Mouse (Mus musculus) neural tube, embryonic 13.5 days (tissue): ENCODE data around the gene Cdh11. TPM values are rescaled to one million over a fixed set of nuclear protein-coding genes. Genes with fewer than 3 reads are reported as not detected.
"Not testable (repeated sequence)": the region's sequence is repeated elsewhere in the genome, so short reads cannot be mapped to it uniquely, and the experiment has no call there.

Experiments used
- ATAC-seq: fragments of 200-750 bp; cut with Nextera tagmentation; 2 replicates; pipeline ENCODE4 v1.8.0; 2017; ENCODE audit warnings: low read depth, mild to moderate bottlenecking, moderate TSS enrichment, moderate library complexity
- H3K27ac ChIP-seq: fragments of 300-500 bp; sonication (generic); replicated peaks from 2 replicates; pipeline ENCODE4 v1.5.1; 2015; ENCODE audit warnings: moderate library complexity, mild to moderate bottlenecking, inconsistent platforms
- H3K27me3 ChIP-seq: fragments of 300-500 bp; sonication (generic); 2 replicates; pipeline ENCODE4 v1.6.1; 2015; ENCODE audit warnings: mild to moderate bottlenecking, inconsistent platforms
- H3K36me3 ChIP-seq: fragments of 300-500 bp; sonication (generic); 2 replicates; pipeline ENCODE4 v1.6.1; 2015; ENCODE audit warnings: mild to moderate bottlenecking, inconsistent platforms
- H3K4me1 ChIP-seq: fragments of 300-500 bp; sonication (generic); replicated peaks from 2 replicates; pipeline ENCODE4 v1.6.1; 2015; ENCODE audit warnings: inconsistent platforms
- H3K4me2 ChIP-seq: fragments of 300-500 bp; sonication (generic); 2 replicates; pipeline ENCODE4 v1.6.1; 2015; ENCODE audit warnings: inconsistent platforms, mild to moderate bottlenecking, moderate library complexity
- H3K4me3 ChIP-seq: fragments of 300-500 bp; sonication (generic); 2 replicates; pipeline ENCODE4 v1.5.1; 2015; ENCODE audit warnings: mild to moderate bottlenecking, inconsistent platforms
- H3K9ac ChIP-seq: fragments of 300-500 bp; sonication (generic); 2 replicates; pipeline ENCODE4 v1.6.1; 2015; ENCODE audit warnings: moderate library complexity, mild to moderate bottlenecking, inconsistent platforms
- H3K9me3 ChIP-seq: fragments of 300-500 bp; sonication (generic); 2 replicates; pipeline ENCODE4 v1.6.1; 2016; ENCODE audit warnings: inconsistent platforms
- WGBS: fragments of 180-500 bp; shearing (Covaris S2); methylation state at CpG from one replicate; pipeline ENCODE4 v1.1.7; 2015; 5-methylcytosine and 5-hydroxymethylcytosine counted together
- polyA plus RNA-seq: library from polyadenylated mRNA; unstranded; fragments of >200 nt; fragmentation: Nextera tagmentation; extraction: Ambion mirVana; gene quantifications from 2 replicates; pipeline ENCODE4 v1.2.1, GENCODE M21; 2015

Gene Cdh11
- polyA plus RNA-seq, 1 experiment from 2014 or later: 59.5 TPM

- ATAC-seq: no peak
- H3K27me3 ChIP-seq: no peaks in the 10 kb centered on the region
- H3K27ac ChIP-seq: no peak overlapping the region
- peaks cover 19% of the 10 kb centered on the region for H3K4me1 ChIP-seq
- no peak overlapping the region for H3K4me2 ChIP-seq
- H3K9me3 ChIP-seq: no peaks in the 10 kb centered on the region
- H3K9ac ChIP-seq: no peak overlapping the region
- H3K4me3 ChIP-seq: no peak overlapping the region
- WGBS: 39% methylated on average over 1 of the region's 1 CpGs
- H3K36me3 ChIP-seq: no peaks in the 10 kb centered on the region
These were observed 85.2 kb downstream of the Cdh11 start for GRCm38 (mm10) chr8:102700245-102700644.

- no peak overlapping the region for H3K4me2 ChIP-seq
- H3K27ac ChIP-seq: no peak overlapping the region
- ATAC-seq: peak; percentile 61; the same call in 1 of the 2 replicates
- H3K4me3 ChIP-seq: no peak overlapping the region
- no peaks in the 10 kb centered on the region for H3K36me3 ChIP-seq
- 23% methylated on average over 11 of the region's 11 CpGs for WGBS
- peaks cover 19% of the 10 kb centered on the region for H3K4me1 ChIP-seq
- no peaks in the 10 kb centered on the region for H3K27me3 ChIP-seq
- no peaks in the 10 kb centered on the region for H3K9me3 ChIP-seq
- no peak overlapping the region for H3K9ac ChIP-seq
These were observed 87.1 kb downstream of the Cdh11 start for GRCm38 (mm10) chr8:102698232-102698837.

GRCm38 (mm10) chr8:102693465-102693864 is 92.0 kb downstream of the Cdh11 start:
- H3K27me3 ChIP-seq: no peaks in the 10 kb centered on the region
- no peak overlapping the region for H3K9ac ChIP-seq
- ATAC-seq: no peak
- no peak overlapping the region for H3K27ac ChIP-seq
- H3K4me3 ChIP-seq: no peak overlapping the region
- H3K4me2 ChIP-seq: no peak overlapping the region
- WGBS: 54% methylated on average over 1 of the region's 1 CpGs
- H3K4me1 ChIP-seq: peaks cover 9% of the 10 kb centered on the region
- H3K36me3 ChIP-seq: no peaks in the 10 kb centered on the region
- H3K9me3 ChIP-seq: no peaks in the 10 kb centered on the region

- ATAC-seq, H3K27me3 ChIP-seq, H3K36me3 ChIP-seq, H3K4me1 ChIP-seq, H3K9me3 ChIP-seq, H3K4me3 ChIP-seq, H3K9ac ChIP-seq: not testable (repeated sequence)
- H3K27ac ChIP-seq: peak overlapping the region; percentile 33; the same call in 1 of the 2 replicates
- 62% methylated on average over 7 of the region's 7 CpGs for WGBS
- H3K4me2 ChIP-seq: peak overlapping the region; percentile 33; the same call in 1 of the 2 replicates
These were observed 100.0 kb downstream of the Cdh11 start for GRCm38 (mm10) chr8:102685491-102685890.

- Histone ChIP-seq H3K27me3 (no peaks in the 10 kb centered on the region), H3K9ac (no peak overlapping the region), H3K4me2 (peak overlapping the region; percentile 33; the same call in 1 of the 2 replicates), H3K4me1 (peaks cover 10% of the 10 kb centered on the region; the same call in 1 of the 2 replicates), H3K4me3 (no peak overlapping the region), H3K27ac (peak overlapping the region; percentile 33; the same call in 1 of the 2 replicates), H3K9me3 (no peaks in the 10 kb centered on the region), H3K36me3 (no peaks in the 10 kb centered on the region)
- WGBS: 52% methylated on average over 11 of the region's 11 CpGs
- ATAC-seq: no peak
These were observed 100.4 kb downstream of the Cdh11 start for GRCm38 (mm10) chr8:102685023-102685422.

GRCm38 (mm10) chr8:102677148-102677547 is 108.3 kb downstream of the Cdh11 start:
- no peak overlapping the region for H3K27ac ChIP-seq
- H3K4me1 ChIP-seq: peaks cover 9% of the 10 kb centered on the region; the same call in 1 of the 2 replicates
- WGBS: 76% methylated on average over 3 of the region's 3 CpGs
- H3K9me3 ChIP-seq: no peaks in the 10 kb centered on the region
- no peak overlapping the region for H3K4me3 ChIP-seq
- H3K36me3 ChIP-seq: peaks cover 26% of the 10 kb centered on the region
- H3K27me3 ChIP-seq: no peaks in the 10 kb centered on the region
- no peak overlapping the region for H3K4me2 ChIP-seq
- ATAC-seq: no peak
- no peak overlapping the region for H3K9ac ChIP-seq

GRCm38 (mm10) chr8:102664561-102664960 is 120.9 kb downstream of the Cdh11 start:
- 91% methylated on average over 5 of the region's 5 CpGs for WGBS
- ATAC-seq, H3K9ac ChIP-seq: not testable (repeated sequence)

GRCm38 (mm10) chr8:102656529-102656928 is 128.9 kb downstream of the Cdh11 start:
- Histone ChIP-seq H3K9me3 (no peaks in the 10 kb centered on the region), H3K4me2 (no peak overlapping the region), H3K36me3 (peaks cover 35% of the 10 kb centered on the region), H3K4me3 (no peak overlapping the region), H3K27me3 (no peaks in the 10 kb centered on the region), H3K27ac (no peak overlapping the region), H3K9ac (no peak overlapping the region), H3K4me1 (no peaks in the 10 kb centered on the region)
- 84% methylated on average over 2 of the region's 2 CpGs for WGBS
- ATAC-seq: no peak

More at GRCm38 (mm10) chr8:102664561-102664960, 120.9 kb downstream of the Cdh11 start:
- not testable (repeated sequence) for H3K9me3 ChIP-seq, H3K27me3 ChIP-seq, H3K27ac ChIP-seq, H3K4me1 ChIP-seq, H3K4me2 ChIP-seq, H3K4me3 ChIP-seq
- peaks cover 50% of the 10 kb centered on the region for H3K36me3 ChIP-seq

- no peak overlapping the region for H3K4me3 ChIP-seq
- peaks cover 43% of the 10 kb centered on the region for H3K36me3 ChIP-seq
- H3K27me3 ChIP-seq: no peaks in the 10 kb centered on the region
- H3K27ac ChIP-seq: no peak overlapping the region
- H3K4me2 ChIP-seq: no peak overlapping the region
- WGBS: 92% methylated on average over 4 of the region's 4 CpGs
- H3K9ac ChIP-seq: no peak overlapping the region
- H3K4me1 ChIP-seq: no peaks in the 10 kb centered on the region
- no peak for ATAC-seq
- H3K9me3 ChIP-seq: no peaks in the 10 kb centered on the region
These were observed 133.5 kb downstream of the Cdh11 start for GRCm38 (mm10) chr8:102651964-102652363.

GRCm38 (mm10) chr8:102627151-102627550 is 158.3 kb downstream of the Cdh11 start:
- 0 out of 2 replicates have a peak, but pooled peaks cover 5% of the 10 kb centered on the region for H3K36me3 ChIP-seq
- no peaks in the 10 kb centered on the region for H3K4me1 ChIP-seq
- H3K27me3 ChIP-seq: no peaks in the 10 kb centered on the region
- no peaks in the 10 kb centered on the region for H3K9me3 ChIP-seq
- 70% methylated on average over 3 of the region's 3 CpGs for WGBS
- no peak overlapping the region for H3K9ac ChIP-seq
- no peak overlapping the region for H3K4me2 ChIP-seq
- no peak overlapping the region for H3K27ac ChIP-seq
- no peak for ATAC-seq
- H3K4me3 ChIP-seq: no peak overlapping the region

GRCm38 (mm10) chr8:102612146-102612545 is 173.3 kb downstream of the Cdh11 start:
- no peaks in the 10 kb centered on the region for H3K36me3 ChIP-seq
- H3K4me1 ChIP-seq: no peaks in the 10 kb centered on the region
- no peak overlapping the region for H3K9ac ChIP-seq
- H3K4me3 ChIP-seq: no peak overlapping the region
- H3K27me3 ChIP-seq: no peaks in the 10 kb centered on the region
- no peak for ATAC-seq
- no peak overlapping the region for H3K4me2 ChIP-seq
- no peak overlapping the region for H3K27ac ChIP-seq
- WGBS: 82% methylated on average over 4 of the region's 4 CpGs
- H3K9me3 ChIP-seq: no peaks in the 10 kb centered on the region

GRCm38 (mm10) chr8:102601327-102601726 is 184.1 kb downstream of the Cdh11 start:
- no peak overlapping the region for H3K4me2 ChIP-seq
- no peak overlapping the region for H3K4me3 ChIP-seq
- H3K4me1 ChIP-seq: 0 out of 2 replicates have a peak, but pooled peaks cover 4% of the 10 kb centered on the region
- H3K36me3 ChIP-seq: no peaks in the 10 kb centered on the region
- no peak overlapping the region for H3K27ac ChIP-seq
- H3K9me3 ChIP-seq: no peaks in the 10 kb centered on the region
- 67% methylated on average over 4 of the region's 4 CpGs for WGBS
- H3K27me3 ChIP-seq: no peaks in the 10 kb centered on the region
- H3K9ac ChIP-seq: no peak overlapping the region
- no peak for ATAC-seq

- Histone ChIP-seq H3K27ac (0 out of 2 replicates have a peak overlapping the region, but pooled peaks have one; percentile 33), H3K4me1 (0 out of 2 replicates have a peak, but pooled peaks cover 4% of the 10 kb centered on the region), H3K4me2 (no peak overlapping the region), H3K9me3 (no peaks in the 10 kb centered on the region), H3K36me3 (no peaks in the 10 kb centered on the region), H3K9ac (no peak overlapping the region), H3K4me3 (no peak overlapping the region), H3K27me3 (no peaks in the 10 kb centered on the region)
- 20% methylated on average over 3 of the region's 3 CpGs for WGBS
- ATAC-seq: no peak
These were observed 188.9 kb downstream of the Cdh11 start for GRCm38 (mm10) chr8:102596523-102596922.
